Mouse (Mus musculus): ENCODE measurements around the gene Dlgap4.

The Dlgap4 gene

GRCm38 (mm10) chr2:156744414-156744813 lies 130.9 kb downstream of the Dlgap4 start:
- DNase-seq = no peak

- DNase-seq = no peak
These were observed 133.8 kb downstream of the Dlgap4 start for GRCm38 (mm10) chr2:156747315-156747714.

DNA sequence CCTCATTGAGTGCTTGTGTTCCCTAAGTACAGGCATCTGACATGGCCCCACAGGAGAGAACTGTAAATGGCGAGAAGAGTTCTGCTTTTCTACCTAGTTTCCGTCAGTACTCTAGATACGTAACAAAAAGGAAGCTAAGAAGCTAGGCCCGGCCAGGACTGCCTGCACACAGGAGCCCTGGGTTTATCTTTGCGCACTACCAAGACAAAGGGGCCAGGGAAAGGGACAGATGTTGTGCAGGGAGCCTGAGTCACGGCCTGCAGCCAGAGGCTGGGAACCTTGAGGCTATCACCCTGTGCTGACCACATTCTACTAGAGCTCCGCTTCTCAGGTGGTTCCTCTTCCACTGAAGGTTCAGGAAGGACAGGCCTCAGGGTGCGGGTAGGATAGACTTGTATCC lies 136.2 kb downstream of the Dlgap4 start:
- no peak for DNase-seq

GRCm38 (mm10) chr2:156756937-156757336 lies 143.4 kb downstream of the Dlgap4 start:
- DNase-seq = no peak

- no peak for DNase-seq
These were observed 147.5 kb downstream of the Dlgap4 start for GRCm38 (mm10) chr2:156760843-156761505.

DNA sequence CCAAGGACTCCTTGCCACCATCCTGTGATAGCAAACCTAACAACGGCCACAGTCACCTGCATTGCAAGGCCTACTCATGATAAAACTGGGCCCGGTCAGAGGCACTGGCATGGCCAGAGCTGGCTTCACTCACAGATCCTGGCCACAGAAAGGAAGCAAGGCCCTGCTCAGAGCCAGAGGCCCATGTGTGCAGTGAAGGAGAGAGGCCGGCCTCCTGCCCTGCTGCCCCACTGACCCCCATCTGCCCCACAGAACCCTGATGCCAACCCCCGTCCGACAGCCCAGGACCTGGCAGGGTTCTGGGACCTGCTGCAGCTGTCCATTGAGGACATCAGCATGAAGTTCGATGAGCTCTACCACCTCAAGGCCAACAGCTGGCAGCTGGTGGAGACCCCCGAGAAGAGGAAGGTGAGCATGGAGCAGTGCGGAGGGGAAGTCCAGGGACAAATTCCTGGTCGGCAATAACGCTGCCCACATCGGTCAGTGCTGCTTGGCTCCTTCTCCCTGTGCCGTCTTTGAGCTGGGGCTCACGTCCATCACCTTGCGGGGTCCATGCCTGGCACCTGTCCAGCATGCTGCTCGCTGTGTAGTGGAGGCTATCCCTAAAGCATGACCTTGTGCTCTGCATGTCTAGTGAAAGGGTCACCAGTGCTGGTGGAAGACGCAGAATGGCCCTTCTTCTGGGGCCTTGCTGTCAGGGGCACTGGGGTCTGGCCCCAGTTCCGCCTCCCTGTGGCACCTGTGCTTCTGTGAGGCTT lies 148.2 kb downstream of the Dlgap4 start:
- no peak for DNase-seq

DNA sequence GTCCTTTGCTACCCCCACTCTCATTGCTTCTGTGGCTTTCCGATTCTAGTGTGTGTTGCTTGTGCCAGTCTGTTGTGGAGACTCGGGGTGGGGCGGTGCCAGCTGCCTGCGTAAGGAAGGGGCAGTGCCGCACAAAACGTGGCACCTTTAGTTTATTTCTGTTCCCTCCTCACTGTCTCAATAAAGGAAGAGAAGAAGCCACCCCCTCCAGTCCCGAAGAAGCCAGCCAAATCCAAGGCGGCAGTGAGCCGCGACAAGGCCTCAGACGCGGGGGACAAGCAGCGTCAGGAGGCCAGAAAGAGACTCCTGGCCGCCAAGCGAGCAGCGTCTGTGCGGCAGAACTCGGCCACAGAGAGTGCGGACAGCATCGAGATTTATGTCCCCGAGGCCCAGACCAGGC lies 149.0 kb downstream of the Dlgap4 start:
- no peak for DNase-seq

GRCm38 (mm10) chr2:156763101-156763500 lies 149.6 kb downstream of the Dlgap4 start:
- DNase-seq = peak; percentile 62 to 73

- DNase-seq = no peak
These were observed 150.5 kb downstream of the Dlgap4 start for GRCm38 (mm10) chr2:156764022-156764421.

DNA sequence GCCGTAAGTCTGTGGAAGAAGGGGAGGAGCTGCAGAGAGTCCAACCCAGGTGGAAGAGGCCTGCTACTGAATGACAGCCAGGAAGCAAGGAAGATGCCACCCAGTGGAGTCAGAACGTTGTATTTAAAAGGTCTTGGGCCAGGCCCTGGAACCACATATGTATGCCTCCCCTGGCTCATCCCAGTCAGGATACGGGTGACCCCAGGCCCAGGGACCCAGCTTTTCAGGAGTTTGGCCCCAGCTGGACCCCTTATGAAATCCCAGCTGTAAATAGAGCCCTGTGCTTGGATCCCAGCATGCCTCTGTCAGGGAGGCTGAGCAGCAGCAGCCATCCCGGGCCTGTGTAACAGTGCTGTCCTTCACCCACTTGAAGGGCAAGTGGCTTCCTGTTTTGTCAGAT lies 151.2 kb downstream of the Dlgap4 start:
- DNase-seq = no peak

GRCm38 (mm10) chr2:156765593-156765992 lies 152.1 kb downstream of the Dlgap4 start:
- DNase-seq = no peak

- DNase-seq = no peak
These were observed 152.9 kb downstream of the Dlgap4 start for GRCm38 (mm10) chr2:156766227-156767019.

- DNase-seq = no peak
These were observed 153.6 kb downstream of the Dlgap4 start for GRCm38 (mm10) chr2:156767108-156767507.

GRCm38 (mm10) chr2:156769274-156769673 lies 155.8 kb downstream of the Dlgap4 start:
- no peak for DNase-seq

- DNase-seq = no peak
These were observed 160.0 kb downstream of the Dlgap4 start for GRCm38 (mm10) chr2:156773470-156773869.

GRCm38 (mm10) chr2:156774035-156774737 lies 160.7 kb downstream of the Dlgap4 start:
- no peak for DNase-seq

- peak; percentile 38 to 58 for DNase-seq
These were observed 161.4 kb downstream of the Dlgap4 start, which contains the start of gene Myl9 for GRCm38 (mm10) chr2:156774738-156775454. Gene Myl9, plus strand, starts transcription at chr2:156775420.

DNA sequence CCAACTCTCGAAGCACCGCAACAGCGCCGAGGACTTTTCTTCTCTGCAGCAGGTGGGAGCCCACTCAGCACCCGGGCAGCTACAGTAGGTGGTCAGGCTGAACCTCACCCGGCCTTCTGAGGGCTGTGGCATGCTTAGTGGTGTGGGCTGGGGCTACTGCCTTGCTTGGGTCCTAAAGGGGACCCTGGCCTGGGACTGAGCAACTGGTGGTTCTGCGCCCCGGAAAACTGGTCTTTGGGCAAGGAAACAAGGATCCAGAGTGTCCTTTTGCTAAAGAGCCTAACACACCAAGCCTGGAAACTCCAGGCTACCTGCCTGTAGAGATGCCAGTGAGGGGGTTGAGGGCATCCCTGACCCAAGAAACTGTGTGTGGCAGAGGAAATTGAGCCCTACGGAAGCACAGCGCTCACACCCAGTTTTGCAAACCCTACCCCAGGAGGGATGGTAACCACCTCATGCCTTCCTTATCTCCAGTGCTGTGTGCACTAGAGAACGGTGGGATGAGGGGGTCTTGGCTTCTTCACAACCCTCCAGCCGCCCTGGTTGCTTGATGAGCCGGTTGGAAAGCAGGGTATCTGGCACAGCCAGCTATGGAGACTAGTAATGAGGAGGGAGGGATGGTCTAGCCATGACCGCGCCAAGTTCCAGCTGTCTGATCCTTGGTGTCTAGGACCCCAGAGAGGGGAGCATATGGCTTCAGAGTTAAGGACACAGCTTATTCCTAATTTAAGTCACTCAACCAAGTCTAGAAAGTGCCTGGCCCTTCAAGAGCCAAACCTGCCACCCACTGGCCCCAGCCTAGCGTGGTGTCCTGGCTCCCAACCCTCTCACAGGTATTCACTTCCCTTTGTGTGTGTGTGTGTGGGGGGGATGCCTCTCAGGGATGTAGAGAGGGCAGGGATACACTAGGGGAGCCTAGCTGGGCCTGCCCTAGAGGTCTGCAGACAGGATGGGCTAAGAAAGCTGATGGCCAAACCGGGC lies 162.2 kb downstream of the Dlgap4 start:
- no peak for DNase-seq

DNA sequence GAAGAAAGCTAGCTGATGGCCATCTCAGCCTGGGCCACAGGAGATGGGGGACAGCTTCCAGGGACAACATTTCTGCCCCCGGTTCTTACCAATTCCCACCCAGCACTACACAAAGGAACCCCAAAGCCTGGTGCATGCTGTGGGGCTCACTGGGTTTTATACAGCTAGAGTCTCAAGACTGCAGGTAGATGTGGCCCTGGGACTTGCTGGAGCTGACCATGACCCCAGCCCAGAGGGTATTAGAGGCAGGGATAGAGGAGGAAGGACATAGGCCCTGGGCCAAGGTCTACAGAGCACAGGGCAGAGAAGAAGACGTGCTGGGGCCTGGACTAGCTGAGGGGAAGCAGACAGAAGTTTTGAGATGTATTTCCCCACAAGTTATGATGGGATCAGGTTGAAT lies 163.4 kb downstream of the Dlgap4 start:
- no peak for DNase-seq

- no peak for DNase-seq
These were observed 164.0 kb downstream of the Dlgap4 start for GRCm38 (mm10) chr2:156777326-156778004.

Data from lung, adult 18-20 months (tissue).